Comparison of ENCODE assay signal across 16 mouse cellular contexts in the genomic region with DNA sequence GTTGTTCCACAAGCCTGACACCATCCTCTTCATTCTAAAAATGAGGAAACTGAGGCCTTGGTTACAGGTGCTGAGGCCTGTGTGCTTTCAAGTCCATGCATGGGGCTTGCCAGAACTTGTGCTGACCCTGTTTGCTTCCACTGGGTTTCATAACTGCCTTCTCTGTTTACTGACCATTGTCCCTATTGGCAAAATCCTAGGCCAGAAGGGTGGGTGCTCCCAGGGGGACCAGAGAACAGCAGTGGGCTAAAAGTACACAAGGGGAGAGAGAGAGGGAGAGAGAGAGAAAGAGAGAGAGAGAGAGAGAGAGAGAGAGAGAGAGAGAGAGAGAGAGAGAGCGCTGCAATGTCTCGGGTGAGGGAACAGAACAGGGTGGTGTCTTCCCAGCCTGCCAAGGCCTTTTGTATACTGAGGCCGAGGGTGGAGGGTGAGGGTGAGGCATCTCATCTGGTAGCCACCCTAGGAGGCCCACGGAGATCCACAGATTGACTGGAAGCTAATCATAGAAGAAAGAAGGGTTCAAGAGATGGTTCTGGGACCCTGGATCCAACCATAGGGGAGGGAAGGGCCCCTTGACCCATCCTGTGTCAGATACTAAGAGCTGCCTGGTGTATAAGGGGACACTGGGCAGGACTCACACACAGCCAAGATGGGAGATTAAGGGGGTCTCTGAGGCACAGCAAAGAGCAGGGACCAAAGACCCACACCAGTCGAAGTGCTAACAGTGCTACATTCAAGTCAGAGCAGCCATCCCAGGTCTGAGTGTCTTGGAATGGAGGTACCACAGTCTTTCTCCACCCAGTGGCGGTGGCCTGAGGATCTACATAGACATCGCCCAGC. TPM values are rescaled to one million over a fixed set of nuclear protein-coding genes. Genes with fewer than 3 reads are reported as not detected.
DNase-seq lines count a peak whose midpoint lies in the region; ATAC-seq and TF ChIP-seq lines count a peak whose summit lies in the region.
"Had no signal": no experiment of that assay in that cellular context is flagged by ENCODE, and none has a peak within 500 bp of the region (broad histone marks: within the 10 kb centered on the region; RNA-seq: fewer than 3 reads in every experiment).

No protein-coding gene starts in this region.

- H3K9me3 ChIP-seq in heart, embryonic 14.5 days (ENCODE audit: control insufficient read depth, low read length) = no peaks in the 10 kb centered on the region
- H3K9me3 ChIP-seq: embryonic facial prominence, embryonic 13.5 days; limb, embryonic 13.5 days; midbrain, embryonic 13.5 days; neural tube, embryonic 13.5 days had no signal

- TF ChIP-seq POLR2A in cortical plate, adult 2 months (IDR thresholded peaks at IDR 0.05; ENCODE audit: extremely low read depth, insufficient read depth, low read length) = no peak

- peaks cover 25 to 48% of the 10 kb centered on the region in 2 experiments for H3K4me1 ChIP-seq in heart, embryonic 14.5 days (ENCODE audit: control insufficient read depth in 2 of 2, insufficient read depth in 2 of 2, low read length in 2 of 2)
- no peaks in the 10 kb centered on the region for H3K4me1 ChIP-seq in cortical plate, adult 2 months (ENCODE audit: control insufficient read depth, insufficient read depth, low read length)

- no peak for ATAC-seq in heart, embryonic 14.5 days (ENCODE audit: insufficient number of reproducible peaks, insufficient read depth, low FRiP score, low read depth)
- ATAC-seq: forebrain, embryonic 14.5 days; inflammation-experienced regulatory T-cells, adult 6 months; midbrain, embryonic 13.5 days had no signal

- peak overlapping the region; percentile 33 to 80; a peak in 3 of 4 replicates for H3K27ac ChIP-seq in heart, embryonic 14.5 days (replicated peaks in 1 of 2; ENCODE audit: control insufficient read depth in 1 of 2, insufficient read depth in 1 of 2, low read depth in 2 of 2, low read length in 2 of 2)
- H3K27ac ChIP-seq in cortical plate, adult 2 months (ENCODE audit: insufficient read depth, low read length) = 0 out of 2 replicates have a peak overlapping the region, but pooled peaks have one; percentile 51
- H3K27ac ChIP-seq: embryonic facial prominence, embryonic 13.5 days; kidney, postnatal 0 days; limb, embryonic 13.5 days; midbrain, embryonic 13.5 days; neural tube, embryonic 13.5 days had no signal

- WGBS in heart, embryonic 14.5 days = 89% methylated on average over 7 of the region's 7 CpGs

- no peak overlapping the region for H3K4me3 ChIP-seq in heart, embryonic 14.5 days (ENCODE audit: control insufficient read depth in 1 of 2, insufficient read depth in 1 of 2, low read depth in 1 of 2, low read length in 2 of 2)
- H3K4me3 ChIP-seq in cortical plate, adult 2 months (ENCODE audit: insufficient read depth, low read length) = no peak overlapping the region
- H3K4me3 ChIP-seq: embryonic facial prominence, embryonic 13.5 days; limb, embryonic 13.5 days; midbrain, embryonic 13.5 days; neural tube, embryonic 13.5 days had no signal

- no peaks in the 10 kb centered on the region for H3K36me3 ChIP-seq in heart, embryonic 14.5 days (ENCODE audit: control insufficient read depth, insufficient read depth, low read length)
- H3K36me3 ChIP-seq: embryonic facial prominence, embryonic 13.5 days; limb, embryonic 13.5 days; midbrain, embryonic 13.5 days; neural tube, embryonic 13.5 days had no signal

- no peaks in the 10 kb centered on the region for H3K27me3 ChIP-seq in heart, embryonic 14.5 days (ENCODE audit: control insufficient read depth, insufficient read depth, low read length)

- no peak overlapping the region for H3K4me2 ChIP-seq in heart, embryonic 14.5 days (ENCODE audit: low read length)
- H3K4me2 ChIP-seq: embryonic facial prominence, embryonic 13.5 days; limb, embryonic 13.5 days; midbrain, embryonic 13.5 days; neural tube, embryonic 13.5 days had no signal

- H3K9ac ChIP-seq in heart, embryonic 14.5 days (ENCODE audit: low read length) = no peak overlapping the region
- H3K9ac ChIP-seq: embryonic facial prominence, embryonic 13.5 days; midbrain, embryonic 13.5 days; neural tube, embryonic 13.5 days had no signal

- no peak for DNase-seq in heart, postnatal 4 days
- peak; percentile 65 to 75 for DNase-seq in gastrocnemius, postnatal 36 days
- peak; percentile 56 for DNase-seq in lung, postnatal 25 days (ENCODE audit: low spot score)
- DNase-seq in T-cell, adult 2 months (ENCODE audit: low spot score) = no peak
- DNase-seq in Muller cell, postnatal 12 days (ENCODE audit: inconsistent ontology term) = no peak
- DNase-seq: retina, postnatal 1 day; thymus, postnatal 25 days had no signal

- intact Hi-C loops in gastrocnemius, postnatal 36 days (cut with DNase I) = no loop called here

- no peak for TF ChIP-seq CTCF in cortical plate, adult 2 months (IDR thresholded peaks at IDR 0.05; ENCODE audit: extremely low read depth, insufficient read depth, low read length)

RNA-seq across cellular contexts. Expression of a gene that starts 22.4 kb away (rescaled TPM):
- 328 and 342 TPM in 2 replicates for polyA plus RNA-seq in heart, embryonic 14.5 days (2014; fragmentation: Nextera tagmentation; extraction: Ambion mirVana)
- total RNA-seq in heart, postnatal 4 days (2021) = 100 to 1,000 TPM; 164 to 171 TPM
- 96.0 and 134 TPM in 2 replicates for polyA plus RNA-seq in cortical plate, adult 2 months (2012; rRNA removed)
- 100 to 1,000 TPM; 396 to 415 TPM for total RNA-seq in gastrocnemius, postnatal 36 days (2021)

RNA-seq across cellular contexts. Expression of a gene that starts 58.2 kb away (rescaled TPM):
- polyA plus RNA-seq in heart, embryonic 14.5 days (2014; fragmentation: Nextera tagmentation; extraction: Ambion mirVana) = 40.3 and 46.7 TPM in 2 replicates
- 10 to 100 TPM; 48.1 to 52.2 TPM for total RNA-seq in heart, postnatal 4 days (2021)
- polyA plus RNA-seq in cortical plate, adult 2 months (2012; rRNA removed) = 12.7 and 14.7 TPM in 2 replicates
- 10 to 100 TPM; 18.4 to 20.7 TPM for total RNA-seq in gastrocnemius, postnatal 36 days (2021)

Comparison
In these comparisons a context has a peak if more than half of its experiments do, and no peak if none do; other contexts are left out.
1. DNase-seq: peak in gastrocnemius, postnatal 36 days (2 of 2) and lung, postnatal 25 days (single experiment); none in heart, postnatal 4 days (single experiment), T-cell, adult 2 months (single experiment) and Muller cell, postnatal 12 days (single experiment).